Mouse (Mus musculus) left cerebral cortex, adult 11 months (tissue): ENCODE measurements at regions not wholly inside any gene's neighbourhood (a gene's known extent, or its start where the extent isn't known, plus 50 kb on each side); places are given as distances from the start of the nearest gene placed in this dataset.
A peak's percentile ranks its signal among the peaks of the same experiment; 100 is the strongest.

Experiments used
- DNase-seq: peaks from one replicate; pipeline ENCODE4 v3.0.0; 2022; ENCODE audit warnings: low spot score

DNA sequence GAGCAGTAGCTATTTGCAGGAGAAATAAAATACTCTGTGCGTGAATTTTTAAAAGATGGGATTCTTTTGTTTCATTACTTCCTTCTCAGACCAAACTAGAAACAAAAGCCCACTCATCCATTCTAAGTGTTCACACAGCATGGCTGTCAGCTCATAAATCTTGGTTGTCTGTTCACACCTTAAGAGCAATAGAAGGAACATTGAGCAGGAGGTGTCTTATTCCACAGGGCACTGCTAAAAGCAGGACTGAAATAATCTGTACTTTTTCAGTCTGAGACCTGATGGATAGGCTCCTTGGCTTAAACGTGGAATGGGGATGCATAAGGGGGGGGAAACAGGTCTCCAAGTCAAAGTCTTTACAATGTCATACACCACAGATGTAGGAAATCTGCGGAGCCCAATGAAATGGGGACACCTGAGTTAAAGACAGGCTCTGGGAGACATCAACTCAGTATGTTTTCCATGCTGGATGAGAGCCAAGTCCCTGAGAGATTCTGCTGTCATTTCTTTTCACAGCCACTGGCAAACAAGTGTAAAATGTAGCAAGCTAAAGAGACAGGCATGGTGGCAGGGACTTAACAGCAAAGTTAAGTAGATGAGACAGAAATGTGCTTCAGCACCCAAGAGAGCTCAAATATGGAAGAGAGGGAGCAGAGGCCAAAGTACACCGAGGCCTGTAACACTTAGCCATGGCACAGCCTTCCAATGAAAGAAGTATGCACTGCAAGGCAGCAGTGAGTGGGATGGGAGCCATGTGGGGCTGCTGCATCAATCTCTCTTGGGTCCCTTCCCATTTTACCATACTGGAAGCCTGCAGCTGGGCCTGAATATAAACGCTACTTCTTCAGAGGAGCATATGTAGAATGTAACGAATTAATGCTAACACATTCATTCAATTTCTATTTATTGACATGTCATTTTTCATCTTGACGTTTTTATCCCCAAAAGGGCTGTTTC is 2492.0 kb upstream of the Gm7489 start:
- peak; percentile 24 for DNase-seq

DNA sequence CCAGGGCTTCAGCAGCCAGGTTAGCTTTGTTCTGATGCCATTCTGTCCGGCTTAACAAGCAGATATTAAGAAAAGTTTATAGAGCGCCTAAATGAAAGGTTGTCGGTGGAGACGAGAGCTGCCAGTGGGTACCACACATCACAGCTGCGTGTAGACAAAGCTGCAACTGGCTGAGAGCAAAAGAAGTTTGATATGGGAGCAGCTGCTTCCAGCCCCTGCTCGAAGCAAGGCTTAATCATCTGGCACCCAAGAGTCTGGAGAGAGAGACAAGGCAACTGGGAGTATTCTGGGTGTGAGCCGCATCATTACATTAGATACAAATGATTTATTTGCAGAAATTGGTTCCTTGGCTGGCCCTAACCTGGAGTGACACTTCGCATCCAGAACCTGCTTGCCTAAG is 2488.7 kb upstream of the Gm7489 start:
- DNase-seq = no peak

DNA sequence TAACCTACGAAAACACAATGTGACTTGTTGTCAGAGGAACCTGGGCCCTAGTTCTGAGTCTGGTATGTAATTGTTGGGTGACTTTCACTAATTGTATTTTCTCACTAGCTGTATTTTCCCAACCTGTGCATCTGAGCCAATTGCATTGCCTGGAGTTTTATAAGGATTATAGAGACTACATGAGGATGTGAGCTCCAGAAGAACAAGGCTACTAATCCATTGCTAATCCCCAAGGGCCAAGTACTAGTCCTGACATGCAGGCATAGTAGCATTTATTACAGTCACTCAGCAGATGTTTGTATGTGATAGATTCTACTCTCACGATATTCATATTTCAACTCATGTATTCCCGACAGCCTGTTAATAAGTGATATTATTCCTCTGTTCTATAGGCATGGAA is 2481.1 kb upstream of the Gm7489 start:
- DNase-seq = no peak

- DNase-seq = no peak
Observed at GRCm38 (mm10) chr15:51409791-51410308, 2474.9 kb upstream of the Gm7489 start.

GRCm38 (mm10) chr15:51411966-51412365 is 2472.7 kb upstream of the Gm7489 start:
- DNase-seq = no peak

DNA sequence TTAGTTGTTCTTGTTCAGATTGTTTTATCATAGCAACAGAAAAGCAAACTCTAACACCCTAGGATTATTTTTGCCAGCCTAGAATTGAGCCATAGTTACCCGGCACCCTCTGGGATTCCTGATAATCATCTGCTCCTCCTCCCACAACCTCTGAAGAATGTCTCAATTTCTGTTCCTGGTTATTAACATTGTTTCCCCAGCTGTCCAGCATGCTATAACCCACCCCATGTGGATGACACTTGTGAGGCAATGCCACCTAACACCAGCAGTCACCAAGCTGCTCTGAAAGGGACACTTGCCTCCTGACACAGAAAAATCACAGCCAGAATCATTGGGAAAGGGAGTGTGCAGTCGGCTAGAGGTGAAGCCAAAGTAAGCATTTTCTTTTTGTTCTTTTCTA is 2442.1 kb upstream of the Gm7489 start:
- no peak for DNase-seq

DNA sequence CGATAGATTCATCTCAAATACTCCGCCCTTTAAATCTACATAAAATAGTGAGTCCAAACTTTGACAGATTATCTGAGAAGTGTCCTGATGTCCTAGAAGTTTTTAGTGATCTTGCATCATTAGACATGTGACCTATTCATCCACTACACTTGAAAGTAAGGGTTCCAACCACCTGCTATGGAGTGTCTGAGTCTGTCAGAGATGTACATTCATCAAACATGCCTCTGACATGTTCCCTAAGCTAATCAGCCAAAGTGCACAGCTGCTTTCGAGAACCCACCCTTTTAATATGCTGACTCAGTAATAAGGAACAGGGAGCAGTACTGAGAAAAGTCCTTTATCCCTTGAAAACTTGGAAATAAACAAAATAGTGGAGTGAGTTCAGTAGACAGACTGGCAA is 2414.8 kb upstream of the Gm7489 start:
- no peak for DNase-seq

DNA sequence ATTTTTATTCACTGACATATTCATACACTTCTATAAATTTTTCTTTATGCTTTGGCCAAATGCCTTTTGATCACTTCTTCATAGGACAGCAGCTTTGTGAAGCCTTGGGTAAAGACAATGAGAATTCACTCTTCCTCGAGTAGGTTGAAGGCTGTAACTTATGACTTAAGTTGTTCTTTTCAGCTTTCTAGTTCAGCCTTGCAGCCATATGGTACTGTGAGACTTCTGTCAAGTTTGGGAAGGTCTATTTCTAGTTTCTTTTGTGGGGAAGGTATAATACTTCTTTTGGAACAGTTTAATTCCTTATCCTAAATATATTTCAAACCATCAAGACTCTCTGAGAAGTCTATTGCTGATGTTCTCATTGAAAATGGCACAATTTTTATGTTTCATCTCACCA is 2413.6 kb upstream of the Gm7489 start:
- DNase-seq = no peak

- no peak for DNase-seq
Observed at GRCm38 (mm10) chr15:51472049-51472448, 2412.7 kb upstream of the Gm7489 start.

DNA sequence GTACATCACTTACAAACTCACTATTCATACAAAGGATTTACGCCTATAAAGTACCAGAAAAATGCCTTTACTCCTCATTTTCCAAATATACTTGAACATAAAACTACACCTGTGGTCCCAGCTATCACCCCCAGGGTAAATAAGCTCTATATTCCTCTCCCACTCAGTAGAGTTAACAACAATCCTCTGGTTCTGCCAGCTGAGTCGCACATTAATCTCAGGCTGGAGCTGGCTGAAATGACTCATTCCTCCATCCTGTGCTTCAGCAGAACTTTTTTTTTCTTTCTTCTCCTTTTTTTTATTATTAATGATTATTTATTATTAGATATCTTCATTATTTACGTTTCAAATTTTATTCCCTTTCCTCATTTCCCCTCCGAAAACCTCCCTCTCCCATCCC is 2402.8 kb upstream of the Gm7489 start:
- no peak for DNase-seq

GRCm38 (mm10) chr15:51484207-51484606 is 2400.5 kb upstream of the Gm7489 start:
- no peak for DNase-seq

- DNase-seq = no peak
Observed at GRCm38 (mm10) chr15:51485554-51485953, 2399.2 kb upstream of the Gm7489 start.

DNA sequence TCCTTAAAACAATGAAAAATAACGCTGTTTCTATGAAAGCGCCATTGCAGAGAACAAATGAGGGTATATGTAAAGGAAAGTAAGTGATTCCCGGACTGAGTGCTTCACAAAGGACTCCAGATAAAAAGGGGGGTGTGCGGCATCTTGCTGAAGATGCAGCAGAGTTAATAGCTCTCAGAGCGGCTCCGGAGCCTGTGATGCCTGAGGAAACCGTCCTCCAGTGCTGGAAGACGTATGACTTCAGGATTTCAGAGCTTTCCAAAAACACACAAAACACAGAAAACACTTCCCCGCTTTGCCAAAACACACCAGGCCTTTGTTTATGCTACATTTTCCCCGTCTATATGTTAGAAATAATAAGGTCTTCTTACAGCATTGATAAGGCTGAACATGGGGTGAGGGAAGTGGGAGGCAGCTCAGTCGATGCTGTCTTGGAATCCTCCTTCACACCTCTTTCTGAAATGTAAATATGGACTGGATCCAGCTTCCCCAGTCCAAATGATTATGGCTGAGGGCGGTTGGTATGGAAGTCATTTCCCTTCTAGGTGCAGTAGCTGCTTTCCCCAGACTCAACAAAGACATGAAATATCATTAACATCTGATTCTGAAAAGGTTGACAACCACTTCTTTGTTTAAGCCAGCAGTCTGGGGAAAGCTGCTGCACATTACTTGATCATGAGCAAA is 2382.5 kb upstream of the Gm7489 start:
- no peak for DNase-seq

- no peak for DNase-seq
Observed at GRCm38 (mm10) chr15:51502742-51503270, 2381.9 kb upstream of the Gm7489 start.

DNA sequence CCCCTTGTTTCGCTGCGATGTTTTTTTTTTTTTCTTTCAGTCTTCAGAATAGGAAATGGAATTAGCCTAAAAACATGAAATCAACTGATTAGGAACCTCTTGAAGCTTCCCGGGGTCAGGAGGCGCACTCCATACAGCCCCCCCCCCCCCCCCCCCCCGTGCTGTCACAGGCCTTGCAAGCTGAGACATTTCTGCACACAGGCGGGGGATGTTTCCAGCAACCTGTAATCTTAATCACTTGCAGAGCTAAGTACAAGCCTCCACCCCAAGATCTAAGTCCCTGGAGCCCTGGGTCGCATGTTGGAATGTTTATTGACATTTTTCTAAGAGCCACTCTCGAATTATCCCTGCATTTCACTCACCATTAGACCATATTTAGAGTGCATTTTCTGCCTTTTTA is 2381.4 kb upstream of the Gm7489 start:
- DNase-seq = no peak

- no peak for DNase-seq
Observed at GRCm38 (mm10) chr15:51504016-51504760, 2380.5 kb upstream of the Gm7489 start.

GRCm38 (mm10) chr15:51504789-51505188 is 2379.9 kb upstream of the Gm7489 start:
- DNase-seq = no peak

GRCm38 (mm10) chr15:51507126-51507525 is 2377.6 kb upstream of the Gm7489 start:
- no peak for DNase-seq

- DNase-seq = no peak
Observed at GRCm38 (mm10) chr15:51511319-51511718, 2373.4 kb upstream of the Gm7489 start.

- no peak for DNase-seq
Observed at GRCm38 (mm10) chr15:51536317-51536716, 2348.4 kb upstream of the Gm7489 start.

DNA sequence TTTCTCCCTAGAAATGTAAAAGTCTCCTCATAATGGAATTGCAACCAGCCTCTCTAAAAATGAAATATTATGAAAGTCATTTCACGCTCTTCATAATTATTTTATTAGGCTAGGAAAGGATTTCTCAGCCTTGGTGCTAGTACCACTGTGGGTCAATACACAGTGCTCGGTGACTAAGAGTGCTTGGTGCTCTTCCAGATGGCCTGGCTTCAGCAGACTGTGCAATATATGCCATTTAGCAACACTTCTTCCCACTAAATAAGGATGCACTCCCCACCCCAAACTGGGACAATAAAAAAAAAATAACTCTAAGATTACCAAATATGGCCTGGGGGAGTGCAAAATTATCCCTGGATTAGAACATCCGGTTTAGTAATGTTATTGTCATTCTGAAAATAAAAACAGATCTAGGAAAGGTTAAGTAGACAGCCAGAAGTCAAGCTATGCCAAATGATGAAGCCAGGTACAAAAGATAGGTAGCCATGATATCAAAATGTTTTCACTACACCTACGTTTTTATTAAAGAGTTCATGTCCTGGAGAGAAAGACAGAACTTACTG is 2333.4 kb upstream of the Gm7489 start:
- no peak for DNase-seq

GRCm38 (mm10) chr15:51558215-51558614 is 2326.5 kb upstream of the Gm7489 start:
- no peak for DNase-seq
